Mouse (Mus musculus) stomach, postnatal 0 days (tissue): Measurements from ENCODE around the gene Lrrc8d. TPM values are rescaled to one million over a fixed set of nuclear protein-coding genes. Genes with fewer than 3 reads are reported as not detected.
A peak's percentile ranks its signal among the peaks of the same experiment; 100 is the strongest.

Experiments used
- ATAC-seq: fragments of 200-750 bp; cut with Nextera tagmentation; 2 replicates; pipeline ENCODE4 v1.8.0; 2017; ENCODE audit not compliant: low FRiP score, low TSS enrichment
- DNase-seq: peaks from one replicate; pipeline ENCODE4 v3.0.0-alpha.2; 2016; ENCODE audit warnings: low spot score
- H3K27ac ChIP-seq: fragments of 300-500 bp; sonication (generic); replicated peaks from 2 replicates; pipeline ENCODE4 v1.5.1; 2014; ENCODE audit warnings: mild to moderate bottlenecking, control low read depth
- H3K27me3 ChIP-seq: fragments of 300-500 bp; sonication (generic); 2 replicates; pipeline ENCODE4 v1.6.1; 2014; ENCODE audit warnings: low read length; ENCODE audit not compliant: control insufficient read depth, insufficient read depth
- H3K36me3 ChIP-seq: fragments of 300-500 bp; sonication (generic); 2 replicates; pipeline ENCODE4 v1.6.1; 2014; ENCODE audit warnings: low read length, mixed read lengths; ENCODE audit not compliant: control insufficient read depth, insufficient read depth
- H3K4me1 ChIP-seq: fragments of 300-500 bp; sonication (generic); replicated peaks from 2 replicates; pipeline ENCODE4 v1.6.1; 2014; ENCODE audit warnings: antibody characterized with exemption; ENCODE audit not compliant: control insufficient read depth, insufficient read depth
- H3K4me2 ChIP-seq: fragments of 300-500 bp; sonication (generic); replicated peaks from 2 replicates; pipeline ENCODE4 v1.6.1; 2014; ENCODE audit warnings: low read depth, mild to moderate bottlenecking, control low read depth, moderate library complexity
- H3K4me3 ChIP-seq: fragments of 300-500 bp; sonication (generic); 2 replicates; pipeline ENCODE4 v1.5.1; 2014; ENCODE audit warnings: low read depth, low read length, control low read depth
- H3K9ac ChIP-seq: fragments of 300-500 bp; sonication (generic); 2 replicates; pipeline ENCODE4 v1.6.1; 2014; ENCODE audit warnings: mild to moderate bottlenecking, low read length, control low read depth, mixed read lengths
- H3K9me3 ChIP-seq: fragments of 300-500 bp; sonication (generic); 2 replicates; pipeline ENCODE4 v1.6.1; 2016; ENCODE audit warnings: low read length; ENCODE audit not compliant: control insufficient read depth
- CTCF ChIP-seq: IDR thresholded peaks from 2 replicates; pipeline ENCODE4 v1.5.1; 2016; ENCODE audit warnings: antibody characterized with exemption, low read depth, mild to moderate bottlenecking, moderate library complexity
- EP300 ChIP-seq: optimal IDR thresholded peaks from 2 replicates; pipeline ENCODE3; 2016; ENCODE audit warnings: antibody characterized with exemption
- WGBS: fragments of 180-500 bp; shearing (Covaris S2); extraction: QIAGEN DNeasy Blood & Tissue Kit; methylation state at CpG from one replicate; pipeline ENCODE4 v1.1.7; 2014; 5-methylcytosine and 5-hydroxymethylcytosine counted together
- polyA plus RNA-seq: library from polyadenylated mRNA; unstranded; fragments of >200 nt; fragmentation: Nextera tagmentation; extraction: Ambion mirVana; gene quantifications from 2 replicates; pipeline ENCODE4 v1.2.1, GENCODE M21; 2015

Lrrc8d gene
- polyA plus RNA-seq, 1 experiment from 2014 or later: 10.2 TPM

GRCm38 (mm10) chr5:105778189-105778588, 78.4 kb downstream of the Lrrc8d start:
- 64% methylated on average over 8 of the region's 8 CpGs for WGBS
- H3K27ac ChIP-seq: no peak overlapping the region
- no peaks in the 10 kb centered on the region for H3K9me3 ChIP-seq
- H3K4me2 ChIP-seq: no peak overlapping the region
- H3K36me3 ChIP-seq: no peaks in the 10 kb centered on the region
- no peak overlapping the region for H3K9ac ChIP-seq
- H3K4me1 ChIP-seq: no peaks in the 10 kb centered on the region
- TF ChIP-seq EP300 (no peak), CTCF (no peak)
- ATAC-seq (no peak), DNase-seq (no peak)
- no peak overlapping the region for H3K4me3 ChIP-seq
- H3K27me3 ChIP-seq: no peaks in the 10 kb centered on the region

- H3K9ac ChIP-seq: no peak overlapping the region
- WGBS: 54% methylated on average over 3 of the region's 3 CpGs
- no peak overlapping the region for H3K4me2 ChIP-seq
- no peak overlapping the region for H3K4me3 ChIP-seq
- no peak overlapping the region for H3K27ac ChIP-seq
- no peaks in the 10 kb centered on the region for H3K9me3 ChIP-seq
- H3K36me3 ChIP-seq: no peaks in the 10 kb centered on the region
- ATAC-seq: no peak
- DNase-seq: no peak
- no peak for TF ChIP-seq CTCF
- no peak for TF ChIP-seq EP300
- H3K4me1 ChIP-seq: no peaks in the 10 kb centered on the region
- no peaks in the 10 kb centered on the region for H3K27me3 ChIP-seq
Observed at GRCm38 (mm10) chr5:105778723-105779122, 79.0 kb downstream of the Lrrc8d start.

GRCm38 (mm10) chr5:105779331-105779730, 79.6 kb downstream of the Lrrc8d start:
- H3K27me3 ChIP-seq: no peaks in the 10 kb centered on the region
- no peak overlapping the region for H3K4me2 ChIP-seq
- no peak overlapping the region for H3K9ac ChIP-seq
- 48% methylated on average over 5 of the region's 5 CpGs for WGBS
- ATAC-seq: peak; percentile 54; the same call in 1 of the 2 replicates
- DNase-seq: no peak
- no peaks in the 10 kb centered on the region for H3K4me1 ChIP-seq
- H3K36me3 ChIP-seq: no peaks in the 10 kb centered on the region
- TF ChIP-seq EP300 (no peak), CTCF (no peak)
- no peaks in the 10 kb centered on the region for H3K9me3 ChIP-seq
- 0 out of 2 replicates have a peak overlapping the region, but pooled peaks have one; percentile 2 for H3K27ac ChIP-seq
- no peak overlapping the region for H3K4me3 ChIP-seq

- Histone ChIP-seq H3K4me3 (no peak overlapping the region), H3K27ac (no peak overlapping the region), H3K4me2 (no peak overlapping the region), H3K9ac (no peak overlapping the region), H3K27me3 (no peaks in the 10 kb centered on the region), H3K36me3 (no peaks in the 10 kb centered on the region), H3K4me1 (peaks cover 7% of the 10 kb centered on the region), H3K9me3 (no peaks in the 10 kb centered on the region)
- no peak for ATAC-seq
- TF ChIP-seq EP300 (no peak), CTCF (no peak)
- 95% methylated on average over 13 of the region's 13 CpGs for WGBS
- no peak for DNase-seq
Observed at GRCm38 (mm10) chr5:105783848-105784247, 84.1 kb downstream of the Lrrc8d start.

- H3K27me3 ChIP-seq: no peaks in the 10 kb centered on the region
- H3K4me1 ChIP-seq: peaks cover 7% of the 10 kb centered on the region
- no peak overlapping the region for H3K4me3 ChIP-seq
- no peak overlapping the region for H3K27ac ChIP-seq
- no peak overlapping the region for H3K4me2 ChIP-seq
- WGBS: 69% methylated on average over 10 of the region's 10 CpGs
- TF ChIP-seq EP300: no peak
- no peak for TF ChIP-seq CTCF
- ATAC-seq: no peak
- H3K9ac ChIP-seq: no peak overlapping the region
- no peak for DNase-seq
- no peaks in the 10 kb centered on the region for H3K9me3 ChIP-seq
- H3K36me3 ChIP-seq: no peaks in the 10 kb centered on the region
Observed at GRCm38 (mm10) chr5:105784724-105785123, 85.0 kb downstream of the Lrrc8d start.

- Histone ChIP-seq H3K4me1 (peaks cover 9% of the 10 kb centered on the region), H3K27me3 (no peaks in the 10 kb centered on the region), H3K9me3 (no peaks in the 10 kb centered on the region), H3K4me3 (no peak overlapping the region), H3K27ac (peak overlapping the region; percentile 18; the same call in 1 of the 2 replicates), H3K4me2 (no peak overlapping the region), H3K36me3 (no peaks in the 10 kb centered on the region), H3K9ac (no peak overlapping the region)
- WGBS: 39% methylated on average over 10 of the region's 10 CpGs
- no peak for TF ChIP-seq CTCF
- no peak for TF ChIP-seq EP300
- DNase-seq (no peak), ATAC-seq (no peak)
Observed at GRCm38 (mm10) chr5:105787577-105787976, 87.8 kb downstream of the Lrrc8d start.
